In genomic region chr7:102916405-102916804, GRCm38 (mm10) we compare ENCODE assay signal across 27 mouse cellular contexts. TPM values are rescaled to one million over a fixed set of nuclear protein-coding genes. Genes with fewer than 3 reads are reported as not detected.
DNase-seq lines count a peak whose midpoint lies in the region; ATAC-seq lines count a peak whose summit lies in the region.
"Had no signal": no experiment of that assay in that cellular context is flagged by ENCODE, and none has a peak within 500 bp of the region (broad histone marks: within the 10 kb centered on the region; RNA-seq: fewer than 3 reads in every experiment).

No protein-coding gene starts in this region.

- H3K9ac ChIP-seq in heart, embryonic 13.5 days = no peak overlapping the region
- H3K9ac ChIP-seq in heart, embryonic 12.5 days = no peak overlapping the region
- H3K9ac ChIP-seq in heart, embryonic 16.5 days (ENCODE audit: low read length) = no peak overlapping the region
- H3K9ac ChIP-seq in neural tube, embryonic 13.5 days = no peak overlapping the region
- no peak overlapping the region for H3K9ac ChIP-seq in neural tube, embryonic 15.5 days (replicated peaks)
- H3K9ac ChIP-seq: embryonic facial prominence, embryonic 12.5 days; embryonic facial prominence, embryonic 15.5 days; hindbrain, embryonic 14.5 days had no signal

- no peak overlapping the region for H3K4me3 ChIP-seq in heart, embryonic 13.5 days
- no peak overlapping the region for H3K4me3 ChIP-seq in heart, embryonic 12.5 days
- no peak overlapping the region for H3K4me3 ChIP-seq in heart, embryonic 16.5 days (ENCODE audit: low read length)
- no peak overlapping the region for H3K4me3 ChIP-seq in neural tube, embryonic 13.5 days
- no peak overlapping the region for H3K4me3 ChIP-seq in neural tube, embryonic 15.5 days (replicated peaks)
- H3K4me3 ChIP-seq: embryonic facial prominence, embryonic 12.5 days; embryonic facial prominence, embryonic 15.5 days had no signal

- DNase-seq in heart, adult 9 months (ENCODE audit: low spot score in 2 of 2) = no peak
- DNase-seq: adrenal gland, adult 2 months; adrenal gland, postnatal 14 days; cerebellum, adult 11 months; cerebellum, adult 2 months; cerebellum, adult 9-11 months; cerebellum, postnatal 25 days; gastrocnemius, postnatal 25 days; heart, postnatal 10 days; heart, postnatal 4 days; kidney, adult 18-20 months had no signal

- peak; percentile 37; the same call in 1 of the 2 replicates for ATAC-seq in heart, embryonic 13.5 days (ENCODE audit: extremely low read depth, insufficient number of reproducible peaks, low FRiP score, low TSS enrichment)
- no peak for ATAC-seq in heart, embryonic 12.5 days (ENCODE audit: insufficient number of reproducible peaks, low FRiP score)
- peak; percentile 41; the same call in 1 of the 2 replicates for ATAC-seq in heart, embryonic 16.5 days (replicated peaks; ENCODE audit: extremely low read depth, insufficient read depth, low FRiP score)
- ATAC-seq in neural tube, embryonic 13.5 days (ENCODE audit: low read depth) = no peak
- ATAC-seq in neural tube, embryonic 15.5 days (ENCODE audit: low FRiP score) = no peak
- ATAC-seq: CD4-positive, CD25-positive, alpha-beta regulatory T cell, adult 4 months; hindbrain, postnatal 0 days; inflammation-experienced regulatory T-cells, adult 6 months; intestine, embryonic 16.5 days had no signal

- no peak overlapping the region; the same call in 1 of the 2 replicates for H3K4me2 ChIP-seq in heart, embryonic 13.5 days
- no peak overlapping the region for H3K4me2 ChIP-seq in heart, embryonic 12.5 days
- H3K4me2 ChIP-seq in heart, embryonic 16.5 days (ENCODE audit: low read depth, low read length) = no peak overlapping the region
- no peak overlapping the region for H3K4me2 ChIP-seq in neural tube, embryonic 13.5 days
- no peak overlapping the region for H3K4me2 ChIP-seq in neural tube, embryonic 15.5 days
- H3K4me2 ChIP-seq: embryonic facial prominence, embryonic 12.5 days; embryonic facial prominence, embryonic 15.5 days; hindbrain, embryonic 14.5 days had no signal

- H3K9me3 ChIP-seq in heart, embryonic 13.5 days = no peaks in the 10 kb centered on the region
- no peaks in the 10 kb centered on the region for H3K9me3 ChIP-seq in heart, embryonic 12.5 days (replicated peaks)
- no peaks in the 10 kb centered on the region for H3K9me3 ChIP-seq in heart, embryonic 16.5 days (replicated peaks; ENCODE audit: control insufficient read depth, low read length)
- H3K9me3 ChIP-seq in neural tube, embryonic 13.5 days = no peaks in the 10 kb centered on the region
- no peaks in the 10 kb centered on the region for H3K9me3 ChIP-seq in neural tube, embryonic 15.5 days (replicated peaks)
- H3K9me3 ChIP-seq: embryonic facial prominence, embryonic 12.5 days; embryonic facial prominence, embryonic 15.5 days had no signal

- no peaks in the 10 kb centered on the region for H3K27me3 ChIP-seq in heart, embryonic 13.5 days (replicated peaks)
- no peaks in the 10 kb centered on the region for H3K27me3 ChIP-seq in heart, embryonic 12.5 days (replicated peaks)
- H3K27me3 ChIP-seq in heart, embryonic 16.5 days (ENCODE audit: control insufficient read depth, insufficient read depth, low read length) = no peaks in the 10 kb centered on the region
- H3K27me3 ChIP-seq in neural tube, embryonic 13.5 days = no peaks in the 10 kb centered on the region
- no peaks in the 10 kb centered on the region for H3K27me3 ChIP-seq in neural tube, embryonic 15.5 days (replicated peaks)
- H3K27me3 ChIP-seq: embryonic facial prominence, embryonic 12.5 days; embryonic facial prominence, embryonic 15.5 days had no signal

- H3K36me3 ChIP-seq in heart, embryonic 13.5 days = no peaks in the 10 kb centered on the region
- no peaks in the 10 kb centered on the region for H3K36me3 ChIP-seq in heart, embryonic 12.5 days
- H3K36me3 ChIP-seq in heart, embryonic 16.5 days (ENCODE audit: control insufficient read depth, insufficient read depth) = no peaks in the 10 kb centered on the region
- no peaks in the 10 kb centered on the region for H3K36me3 ChIP-seq in neural tube, embryonic 13.5 days
- H3K36me3 ChIP-seq in neural tube, embryonic 15.5 days = no peaks in the 10 kb centered on the region
- H3K36me3 ChIP-seq: embryonic facial prominence, embryonic 12.5 days; embryonic facial prominence, embryonic 15.5 days had no signal

- H3K27ac ChIP-seq in heart, embryonic 13.5 days (replicated peaks) = no peak overlapping the region
- no peak overlapping the region for H3K27ac ChIP-seq in heart, embryonic 12.5 days (ENCODE audit: poor library complexity, severe bottlenecking)
- H3K27ac ChIP-seq in heart, embryonic 16.5 days (ENCODE audit: low read length) = no peak overlapping the region
- peak overlapping the region; percentile 13; the same call in 1 of the 2 replicates for H3K27ac ChIP-seq in neural tube, embryonic 13.5 days (replicated peaks)
- H3K27ac ChIP-seq in neural tube, embryonic 15.5 days (replicated peaks) = no peak overlapping the region
- H3K27ac ChIP-seq: embryonic facial prominence, embryonic 12.5 days; embryonic facial prominence, embryonic 15.5 days; hindbrain, embryonic 14.5 days; hindbrain, postnatal 0 days had no signal

- WGBS in heart, embryonic 13.5 days = 35% methylated on average over 5 of the region's 5 CpGs
- WGBS in heart, embryonic 12.5 days = 30% methylated on average over 5 of the region's 5 CpGs
- 35% methylated on average over 5 of the region's 5 CpGs for WGBS in heart, embryonic 16.5 days
- 74% methylated on average over 5 of the region's 5 CpGs for WGBS in neural tube, embryonic 13.5 days
- 83% methylated on average over 5 of the region's 5 CpGs for WGBS in neural tube, embryonic 15.5 days

- H3K4me1 ChIP-seq in heart, embryonic 13.5 days = peaks cover 12% of the 10 kb centered on the region
- 0 out of 2 replicates have a peak, but pooled peaks cover 8% of the 10 kb centered on the region for H3K4me1 ChIP-seq in heart, embryonic 12.5 days (replicated peaks)
- 0 out of 2 replicates have a peak, but pooled peaks cover 2% of the 10 kb centered on the region for H3K4me1 ChIP-seq in heart, embryonic 16.5 days (ENCODE audit: control insufficient read depth, insufficient read depth, low read length)
- H3K4me1 ChIP-seq in neural tube, embryonic 13.5 days (replicated peaks) = no peaks in the 10 kb centered on the region
- H3K4me1 ChIP-seq in neural tube, embryonic 15.5 days = no peaks in the 10 kb centered on the region
- H3K4me1 ChIP-seq: embryonic facial prominence, embryonic 12.5 days; embryonic facial prominence, embryonic 15.5 days had no signal

RNA-seq across cellular contexts. Expression of gene Olfr571, which starts 0.9 kb away (rescaled TPM):
- polyA plus RNA-seq in heart, embryonic 13.5 days (2015; fragmentation: Nextera tagmentation; extraction: Ambion mirVana) = not detected in 2 replicates
- polyA plus RNA-seq in heart, embryonic 12.5 days (2016; fragmentation: Nextera tagmentation; extraction: Ambion mirVana) = not detected in 2 replicates
- not detected in 2 replicates for polyA plus RNA-seq in heart, embryonic 16.5 days (2015; fragmentation: Nextera tagmentation; extraction: Ambion mirVana)
- 0.04 TPM in 1 of 2 replicates, not detected in the other for polyA plus RNA-seq in neural tube, embryonic 13.5 days (2015; fragmentation: Nextera tagmentation; extraction: Ambion mirVana)
- polyA plus RNA-seq in neural tube, embryonic 15.5 days (2015; fragmentation: Nextera tagmentation; extraction: Ambion mirVana) = not detected in 2 replicates
- polyA plus RNA-seq: adrenal gland, adult 2 months; C2C12; cerebellum, adult 2 months; gonadal fat pad, adult 2 months; hindbrain, embryonic 11.5 days; hindbrain, embryonic 14.5 days; hindbrain, postnatal 0 days; inflammation-experienced regulatory T-cells, adult 6 months; intestine, embryonic 16.5 days had no signal

RNA-seq across cellular contexts. Expression of gene Olfr572, which starts 7.8 kb away (rescaled TPM):
- not detected in 2 replicates for polyA plus RNA-seq in heart, embryonic 13.5 days (2015; fragmentation: Nextera tagmentation; extraction: Ambion mirVana)
- not detected in 2 replicates for polyA plus RNA-seq in heart, embryonic 12.5 days (2016; fragmentation: Nextera tagmentation; extraction: Ambion mirVana)
- not detected in 2 replicates for polyA plus RNA-seq in heart, embryonic 16.5 days (2015; fragmentation: Nextera tagmentation; extraction: Ambion mirVana)
- not detected in 2 replicates for polyA plus RNA-seq in neural tube, embryonic 13.5 days (2015; fragmentation: Nextera tagmentation; extraction: Ambion mirVana)
- polyA plus RNA-seq in neural tube, embryonic 15.5 days (2015; fragmentation: Nextera tagmentation; extraction: Ambion mirVana) = not detected in 2 replicates
- polyA plus RNA-seq: adrenal gland, adult 2 months; C2C12; CD4-positive, CD25-positive, alpha-beta regulatory T cell, adult 4 months; cerebellum, adult 2 months; embryonic facial prominence, embryonic 12.5 days; embryonic facial prominence, embryonic 15.5 days; forebrain, embryonic 11.5 days; gonadal fat pad, adult 2 months; hindbrain, embryonic 11.5 days; hindbrain, embryonic 14.5 days; hindbrain, postnatal 0 days; inflammation-experienced regulatory T-cells, adult 6 months; intestine, embryonic 16.5 days had no signal

RNA-seq across cellular contexts. Expression of gene Olfr570, which starts 22.0 kb away (rescaled TPM):
- polyA plus RNA-seq in heart, embryonic 13.5 days (2015; fragmentation: Nextera tagmentation; extraction: Ambion mirVana) = not detected in 2 replicates
- not detected in 2 replicates for polyA plus RNA-seq in heart, embryonic 12.5 days (2016; fragmentation: Nextera tagmentation; extraction: Ambion mirVana)
- polyA plus RNA-seq in heart, embryonic 16.5 days (2015; fragmentation: Nextera tagmentation; extraction: Ambion mirVana) = not detected in 2 replicates
- polyA plus RNA-seq in neural tube, embryonic 13.5 days (2015; fragmentation: Nextera tagmentation; extraction: Ambion mirVana) = not detected in 2 replicates
- not detected in 2 replicates for polyA plus RNA-seq in neural tube, embryonic 15.5 days (2015; fragmentation: Nextera tagmentation; extraction: Ambion mirVana)
- polyA plus RNA-seq: adrenal gland, adult 2 months; C2C12; CD4-positive, CD25-positive, alpha-beta regulatory T cell, adult 4 months; cerebellum, adult 2 months; embryonic facial prominence, embryonic 12.5 days; forebrain, embryonic 11.5 days; gonadal fat pad, adult 2 months; hindbrain, embryonic 11.5 days; hindbrain, postnatal 0 days; inflammation-experienced regulatory T-cells, adult 6 months; intestine, embryonic 16.5 days had no signal

RNA-seq across cellular contexts. Expression of gene Olfr569, which starts 25.7 kb away (rescaled TPM):
- polyA plus RNA-seq in heart, embryonic 13.5 days (2015; fragmentation: Nextera tagmentation; extraction: Ambion mirVana) = not detected in 2 replicates
- polyA plus RNA-seq in heart, embryonic 12.5 days (2016; fragmentation: Nextera tagmentation; extraction: Ambion mirVana) = not detected in 2 replicates
- polyA plus RNA-seq in heart, embryonic 16.5 days (2015; fragmentation: Nextera tagmentation; extraction: Ambion mirVana) = not detected in 2 replicates
- not detected in 2 replicates for polyA plus RNA-seq in neural tube, embryonic 13.5 days (2015; fragmentation: Nextera tagmentation; extraction: Ambion mirVana)
- not detected in 2 replicates for polyA plus RNA-seq in neural tube, embryonic 15.5 days (2015; fragmentation: Nextera tagmentation; extraction: Ambion mirVana)
- polyA plus RNA-seq: adrenal gland, adult 2 months; C2C12; CD4-positive, CD25-positive, alpha-beta regulatory T cell, adult 4 months; cerebellum, adult 2 months; embryonic facial prominence, embryonic 12.5 days; forebrain, embryonic 11.5 days; gonadal fat pad, adult 2 months; hindbrain, embryonic 11.5 days; hindbrain, embryonic 14.5 days; hindbrain, postnatal 0 days; inflammation-experienced regulatory T-cells, adult 6 months; intestine, embryonic 16.5 days had no signal

RNA-seq across cellular contexts. Expression of gene Olfr573-ps1, which starts 26.0 kb away (rescaled TPM):
- not detected in 2 replicates for polyA plus RNA-seq in heart, embryonic 13.5 days (2015; fragmentation: Nextera tagmentation; extraction: Ambion mirVana)
- polyA plus RNA-seq in heart, embryonic 12.5 days (2016; fragmentation: Nextera tagmentation; extraction: Ambion mirVana) = not detected in 2 replicates
- polyA plus RNA-seq in heart, embryonic 16.5 days (2015; fragmentation: Nextera tagmentation; extraction: Ambion mirVana) = not detected in 2 replicates
- polyA plus RNA-seq in neural tube, embryonic 13.5 days (2015; fragmentation: Nextera tagmentation; extraction: Ambion mirVana) = not detected in 2 replicates
- not detected in 2 replicates for polyA plus RNA-seq in neural tube, embryonic 15.5 days (2015; fragmentation: Nextera tagmentation; extraction: Ambion mirVana)
- polyA plus RNA-seq: adrenal gland, adult 2 months; C2C12; CD4-positive, CD25-positive, alpha-beta regulatory T cell, adult 4 months; cerebellum, adult 2 months; embryonic facial prominence, embryonic 12.5 days; embryonic facial prominence, embryonic 15.5 days; forebrain, embryonic 11.5 days; gonadal fat pad, adult 2 months; hindbrain, embryonic 11.5 days; hindbrain, embryonic 14.5 days; hindbrain, postnatal 0 days; inflammation-experienced regulatory T-cells, adult 6 months; intestine, embryonic 16.5 days had no signal

Comparison
In these comparisons a context has a peak if more than half of its experiments do, and no peak if none do; other contexts are left out.
1. ATAC-seq: peak in heart, embryonic 13.5 days (single experiment) and heart, embryonic 16.5 days (single experiment); none in heart, embryonic 12.5 days (single experiment), neural tube, embryonic 13.5 days (single experiment) and neural tube, embryonic 15.5 days (single experiment).